Mouse (Mus musculus): ENCODE measurements around the gene Rnf113a2.

DNA sequence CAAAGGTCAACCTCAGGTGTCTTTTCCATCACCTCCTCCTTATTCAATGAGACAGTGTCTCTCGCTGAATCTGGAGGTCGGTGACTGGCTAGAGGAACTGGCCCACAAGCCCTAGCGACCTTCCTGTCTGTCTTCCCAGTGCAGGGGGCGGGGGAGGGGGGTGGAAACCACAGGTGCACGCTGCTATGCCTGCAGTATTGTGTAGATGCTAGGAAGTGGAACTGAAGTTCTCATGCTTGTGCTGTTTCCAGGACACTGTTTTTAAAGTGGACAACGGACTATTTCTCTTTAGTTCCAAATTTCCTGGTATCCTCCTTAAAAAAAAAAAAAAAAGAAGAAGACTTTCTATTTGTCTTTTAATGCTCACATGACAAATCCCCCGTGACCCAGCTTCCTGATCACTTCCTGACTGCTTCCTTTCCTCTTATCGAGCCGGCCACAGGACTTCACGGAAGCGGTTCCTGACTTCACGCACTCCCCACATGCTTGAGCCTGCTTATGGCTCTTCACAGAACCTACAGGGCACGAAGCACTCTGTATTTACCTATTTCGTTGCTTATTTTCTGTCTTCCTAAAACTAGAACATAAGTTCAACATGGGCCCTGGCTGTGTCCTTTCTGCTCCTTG lies 28.1 kb upstream of the Rnf113a2 start:
- TF ChIP-seq POLR2A (IDR thresholded peaks at IDR 0.05; ENCODE audit: low read depth, low read length) (no peak), CTCF (IDR thresholded peaks at IDR 0.05; ENCODE audit: borderline replicate concordance, insufficient read depth, low read length) (no peak)

Measured in embryonic fibroblast, embryonic 13.5 days (primary cell).